Mouse (Mus musculus) E14TG2a.4 (cell line): ENCODE measurements around the gene Snx17.
"Not testable (repeated sequence)": the region's sequence is repeated elsewhere in the genome, so short reads cannot be mapped to it uniquely, and the experiment has no call there.

Source experiments
- CTCF ChIP-seq: conservative IDR thresholded peaks from 2 replicates; pipeline ENCODE4 v1.5.1; 2014; ENCODE audit warnings: low read length
- NANOG ChIP-seq: IDR thresholded peaks from 2 replicates; pipeline ENCODE4 v1.6.1; 2014; ENCODE audit warnings: borderline replicate concordance, low read length, mixed read lengths

- TF ChIP-seq NANOG, CTCF: not testable (repeated sequence)
Measured at GRCm38 (mm10) chr5:31216554-31216953, 23.5 kb downstream of the Snx17 start.
